Mouse (Mus musculus) gastrocnemius, adult 8-10 months (tissue): ENCODE results near the gene Nectin1. TPM values are rescaled to one million over a fixed set of nuclear protein-coding genes. Genes with fewer than 3 reads are reported as not detected.

Experiments
- DNase-seq, 2 experiments: peaks; one replicate each; pipeline ENCODE4 v3.0.0; 2022; ENCODE audit warnings: low spot score in 2 of 2
- total RNA-seq, 4 experiments: library from RNA; stranded (reverse); gene quantifications; 2 replicates each; pipeline ENCODE4 v1.2.4; 2022

The Nectin1 gene
- total RNA-seq, 4 experiments from 2014 or later, result 1.0 to 2.1 (median 1.5) TPM

GRCm38 (mm10) chr9:43761181-43761820, 17.5 kb downstream of the Nectin1 start:
- no peak for DNase-seq

- no peak for DNase-seq
These were observed 18.2 kb downstream of the Nectin1 start for GRCm38 (mm10) chr9:43761941-43762340.

GRCm38 (mm10) chr9:43765419-43766179, 21.8 kb downstream of the Nectin1 start:
- DNase-seq, result no peak

- DNase-seq, result no peak
These were observed 25.0 kb downstream of the Nectin1 start for GRCm38 (mm10) chr9:43768779-43769178.

GRCm38 (mm10) chr9:43769228-43769627, 25.4 kb downstream of the Nectin1 start:
- no peak for DNase-seq

GRCm38 (mm10) chr9:43769940-43770339, 26.2 kb downstream of the Nectin1 start:
- DNase-seq, result no peak

GRCm38 (mm10) chr9:43771041-43771440, 27.3 kb downstream of the Nectin1 start:
- DNase-seq, result no peak

GRCm38 (mm10) chr9:43772460-43772859, 28.7 kb downstream of the Nectin1 start:
- DNase-seq, result no peak

- DNase-seq, result no peak
These were observed 29.7 kb downstream of the Nectin1 start for GRCm38 (mm10) chr9:43773521-43773920.

- no peak for DNase-seq
These were observed 30.6 kb downstream of the Nectin1 start for GRCm38 (mm10) chr9:43774427-43774826.

GRCm38 (mm10) chr9:43776231-43776630, 32.4 kb downstream of the Nectin1 start:
- no peak for DNase-seq

- no peak for DNase-seq
These were observed 33.9 kb downstream of the Nectin1 start for GRCm38 (mm10) chr9:43777362-43778360.

- no peak for DNase-seq
These were observed 37.1 kb downstream of the Nectin1 start for GRCm38 (mm10) chr9:43780883-43781282.

GRCm38 (mm10) chr9:43782401-43782800, 38.6 kb downstream of the Nectin1 start:
- DNase-seq, result no peak

- DNase-seq, result no peak
These were observed 40.2 kb downstream of the Nectin1 start for GRCm38 (mm10) chr9:43783959-43784358.

- no peak for DNase-seq
These were observed 41.1 kb downstream of the Nectin1 start for GRCm38 (mm10) chr9:43784841-43785240.

- DNase-seq, result no peak
These were observed 43.8 kb downstream of the Nectin1 start for GRCm38 (mm10) chr9:43787591-43787990.

GRCm38 (mm10) chr9:43792681-43793080, 48.9 kb downstream of the Nectin1 start:
- no peak for DNase-seq

- DNase-seq, result no peak
These were observed 49.6 kb downstream of the Nectin1 start for GRCm38 (mm10) chr9:43793411-43793810.

- DNase-seq, result no peak
These were observed 52.2 kb downstream of the Nectin1 start for GRCm38 (mm10) chr9:43796031-43796430.

- no peak for DNase-seq
These were observed 53.3 kb downstream of the Nectin1 start for GRCm38 (mm10) chr9:43796841-43797740.
